Mouse (Mus musculus) cortical plate, adult 2 months (tissue): ENCODE measurements around the gene Scamp2. TPM values are rescaled to one million over a fixed set of nuclear protein-coding genes. Genes with fewer than 3 reads are reported as not detected.

Experiments used
- H3K27ac ChIP-seq: fragments of 200-500 bp; 2 replicates; pipeline ENCODE4 v1.5.1; 2012; ENCODE audit warnings: low read length, control low read depth, inconsistent platforms; ENCODE audit not compliant: insufficient read depth
- H3K4me1 ChIP-seq: fragments of 200-500 bp; 2 replicates; pipeline ENCODE4 v1.6.1; 2011; ENCODE audit warnings: low read length; ENCODE audit not compliant: control insufficient read depth, insufficient read depth
- H3K4me3 ChIP-seq: fragments of 200-500 bp; 2 replicates; pipeline ENCODE4 v1.5.1; 2011; ENCODE audit warnings: mild to moderate bottlenecking, low read length, control low read depth; ENCODE audit not compliant: insufficient read depth
- CTCF ChIP-seq: fragments of 200-500 bp; IDR thresholded peaks from 2 replicates; pipeline ENCODE4 v1.5.1; 2011; ENCODE audit warnings: mild to moderate bottlenecking, control low read depth, low read length; ENCODE audit not compliant: insufficient read depth; ENCODE audit errors: extremely low read depth
- POLR2A ChIP-seq: fragments of 200-500 bp; IDR thresholded peaks from 2 replicates; pipeline ENCODE4 v1.6.1; 2011; ENCODE audit warnings: mild to moderate bottlenecking, low read length, control low read depth; ENCODE audit not compliant: insufficient read depth; ENCODE audit errors: extremely low read depth
- polyA plus RNA-seq: library from polyadenylated mRNA; depleted of rRNA; stranded (reverse); fragments of >200 nt; gene quantifications from 2 replicates; pipeline ENCODE4 v1.2.3, GENCODE M21; 2012

Gene Scamp2
- polyA plus RNA-seq, 1 experiment, result 45.2 TPM

GRCm38 (mm10) chr9:57550126-57550862 is 10.4 kb upstream of the Scamp2 start:
- no peak overlapping the region for H3K4me3 ChIP-seq
- peaks cover 3% of the 10 kb centered on the region; the same call in 1 of the 2 replicates for H3K4me1 ChIP-seq
- no peak overlapping the region for H3K27ac ChIP-seq
- TF ChIP-seq CTCF (no peak), POLR2A (no peak)

GRCm38 (mm10) chr9:57552139-57552887 is 8.4 kb upstream of the Scamp2 start, which contains the start of gene Mpi:
TSS of gene Mpi (minus strand) at chr9:57552763.
- peak within 1 kb of the TSS; percentile 86 for H3K4me3 ChIP-seq
- peaks cover 3% of the 10 kb centered on the region; the same call in 1 of the 2 replicates for H3K4me1 ChIP-seq
- peak; percentile 88 for TF ChIP-seq POLR2A
- TF ChIP-seq CTCF, result no peak
- peak within 1 kb of the TSS; percentile 34; the same call in 1 of the 2 replicates for H3K27ac ChIP-seq

- H3K4me1 ChIP-seq, result peaks cover 3% of the 10 kb centered on the region; the same call in 1 of the 2 replicates
- no peak overlapping the region for H3K27ac ChIP-seq
- H3K4me3 ChIP-seq, result no peak overlapping the region
- TF ChIP-seq POLR2A, result no peak
- no peak for TF ChIP-seq CTCF
These were observed 7.6 kb upstream of the Scamp2 start for GRCm38 (mm10) chr9:57553119-57553518.

GRCm38 (mm10) chr9:57554753-57555152 is 6.0 kb upstream of the Scamp2 start:
- no peak for TF ChIP-seq CTCF
- TF ChIP-seq POLR2A, result no peak
- H3K4me3 ChIP-seq, result no peak overlapping the region

GRCm38 (mm10) chr9:57557215-57557614 is 3.5 kb upstream of the Scamp2 start:
- no peak overlapping the region for H3K4me3 ChIP-seq

More at GRCm38 (mm10) chr9:57554753-57555152, 6.0 kb upstream of the Scamp2 start:
- Histone ChIP-seq H3K4me1 (peaks cover 3% of the 10 kb centered on the region; the same call in 1 of the 2 replicates), H3K27ac (no peak overlapping the region)

GRCm38 (mm10) chr9:57558625-57559024 is 2.1 kb upstream of the Scamp2 start:
- H3K27ac ChIP-seq, result 0 out of 2 replicates have a peak overlapping the region, but pooled peaks have one; percentile 3
- peaks cover 7% of the 10 kb centered on the region; the same call in 1 of the 2 replicates for H3K4me1 ChIP-seq
- TF ChIP-seq POLR2A (no peak), CTCF (no peak)
- H3K4me3 ChIP-seq, result no peak overlapping the region

More at GRCm38 (mm10) chr9:57557215-57557614, 3.5 kb upstream of the Scamp2 start:
- Histone ChIP-seq H3K27ac (no peak overlapping the region), H3K4me1 (peaks cover 6% of the 10 kb centered on the region; the same call in 1 of the 2 replicates)
- no peak for TF ChIP-seq POLR2A
- no peak for TF ChIP-seq CTCF

- Histone ChIP-seq H3K27ac (no peak overlapping the region), H3K4me1 (peaks cover 8% of the 10 kb centered on the region; the same call in 1 of the 2 replicates), H3K4me3 (no peak overlapping the region)
- TF ChIP-seq CTCF, result no peak
- TF ChIP-seq POLR2A, result no peak
These were observed 1.2 kb upstream of the Scamp2 start for GRCm38 (mm10) chr9:57559568-57559967.

- Histone ChIP-seq H3K4me1 (peaks cover 8% of the 10 kb centered on the region; the same call in 1 of the 2 replicates), H3K4me3 (peak overlapping the region; percentile 59), H3K27ac (peak overlapping the region; percentile 63)
- TF ChIP-seq POLR2A (no peak), CTCF (no peak)
These were observed 480 bp upstream of the Scamp2 start for GRCm38 (mm10) chr9:57560263-57560662.

- H3K27ac ChIP-seq, result no peak overlapping the region
- peaks cover 13% of the 10 kb centered on the region; the same call in 1 of the 2 replicates for H3K4me1 ChIP-seq
- TF ChIP-seq POLR2A, result no peak
- TF ChIP-seq CTCF, result no peak
- peak overlapping the region; percentile 59; the same call in 1 of the 2 replicates for H3K4me3 ChIP-seq
These were observed 962 bp downstream of the Scamp2 start for GRCm38 (mm10) chr9:57561711-57562099.

GRCm38 (mm10) chr9:57562896-57563372 is 2.2 kb downstream of the Scamp2 start:
- Histone ChIP-seq H3K4me1 (peaks cover 15% of the 10 kb centered on the region), H3K27ac (no peak overlapping the region)
- TF ChIP-seq POLR2A (no peak), CTCF (no peak)

More at GRCm38 (mm10) chr9:57562896-57563372, 2.2 kb downstream of the Scamp2 start:
- no peak overlapping the region for H3K4me3 ChIP-seq
